Mouse (Mus musculus): ENCODE data around the gene Myl6.

- TF ChIP-seq CTCF (IDR thresholded peaks at IDR 0.05; ENCODE audit: borderline replicate concordance, control insufficient read depth, extremely low read depth, insufficient read depth, low read length, poor library complexity) (no peak), POLR2A (IDR thresholded peaks at IDR 0.05; ENCODE audit: control insufficient read depth, extremely low read depth, insufficient read depth, low read length, poor library complexity) (no peak)
These were observed 32.7 kb upstream of the Myl6 start for GRCm38 (mm10) chr10:128526366-128527356.
